Mouse (Mus musculus) E14TG2a.4 (cell line): ENCODE results near the gene Casp2.

Source experiments
- CTCF ChIP-seq: conservative IDR thresholded peaks from 2 replicates; pipeline ENCODE4 v1.5.1; 2014; ENCODE audit warnings: low read length
- NANOG ChIP-seq: IDR thresholded peaks from 2 replicates; pipeline ENCODE4 v1.6.1; 2014; ENCODE audit warnings: borderline replicate concordance, low read length, mixed read lengths
- POU5F1 ChIP-seq: IDR thresholded peaks from 2 replicates; pipeline ENCODE4 v1.6.1; 2014; ENCODE audit warnings: low read length, borderline replicate concordance

GRCm38 (mm10) chr6:42295549-42296094 is 30.8 kb downstream of the Casp2 start:
- TF ChIP-seq NANOG: no peak
- TF ChIP-seq CTCF: no peak
- no peak for TF ChIP-seq POU5F1
